Comparison of ENCODE assay signal across 25 mouse cellular contexts in genomic region chr10:70855948-70856347, GRCm38 (mm10).
A peak's percentile ranks its signal among the peaks of the same experiment; 100 is the strongest.
DNase-seq lines count a peak whose midpoint lies in the region; ATAC-seq and TF ChIP-seq lines count a peak whose summit lies in the region.
"Had no signal": no experiment of that assay in that cellular context is flagged by ENCODE, and none has a peak within 500 bp of the region (broad histone marks: within the 10 kb centered on the region; RNA-seq: fewer than 3 reads in every experiment).

No protein-coding gene starts in this region.

- no peak overlapping the region for H3K4me3 ChIP-seq in ES-E14 (ENCODE audit: insufficient read depth in 1 of 2, low read depth in 1 of 2, low read length in 2 of 2, poor library complexity in 1 of 2, severe bottlenecking in 1 of 2)
- no peak overlapping the region for H3K4me3 ChIP-seq in embryonic fibroblast, embryonic 13.5 days (ENCODE audit: insufficient read depth, low read length)
- H3K4me3 ChIP-seq: embryonic facial prominence, embryonic 15.5 days; hindbrain, embryonic 12.5 days; limb, embryonic 10.5 days; liver, embryonic 15.5 days; lung, embryonic 15.5 days; megakaryocyte, embryonic 14.5 days; neural tube, embryonic 12.5 days; stomach, embryonic 15.5 days had no signal

- in situ Hi-C loops in ES-E14 (cut with MboI; ENCODE audit: low sequenced_read_pairs in 2 of 2, unreplicated experiment in 2 of 2), result no loop called here

- no peak for DNase-seq in frontal cortex, postnatal 14 days (ENCODE audit: low spot score in 2 of 2)
- DNase-seq in right cerebral cortex, adult 18-20 months, result peak; percentile 67
- DNase-seq in right cerebral cortex, postnatal 25 days, result no peak
- no peak for DNase-seq in ES-E14 (ENCODE audit: low read depth, low spot score)
- no peak for DNase-seq in cerebellum, postnatal 10 days
- DNase-seq: cerebellum, adult 9-10 months; gastrocnemius, postnatal 36 days; kidney, postnatal 4 days; liver; lung, postnatal 36 days; midbrain, embryonic 14.5 days had no signal

- no peak for TF ChIP-seq POLR2A in embryonic fibroblast, embryonic 13.5 days (IDR thresholded peaks at IDR 0.05; ENCODE audit: low read depth, low read length)

- peak; percentile 79 for ATAC-seq in frontal cortex, adult (ENCODE audit: low TSS enrichment)
- no peak for ATAC-seq in CD4-positive, CD25-positive, alpha-beta regulatory T cell, adult 4 months
- ATAC-seq: activated CD4-positive, CD25-positive, alpha-beta regulatory T cell, adult 4 months; forebrain, embryonic 16.5 days; intestine, postnatal 0 days had no signal

- TF ChIP-seq CTCF in embryonic fibroblast, embryonic 13.5 days (IDR thresholded peaks at IDR 0.05; ENCODE audit: borderline replicate concordance, insufficient read depth, low read length), result no peak

- no peak overlapping the region for H3K27ac ChIP-seq in ES-E14 (ENCODE audit: insufficient read depth, low read depth, low read length, poor library complexity, severe bottlenecking)
- H3K27ac ChIP-seq in embryonic fibroblast, embryonic 13.5 days (ENCODE audit: insufficient read depth, low read length), result peak overlapping the region; percentile 85
- H3K27ac ChIP-seq: embryonic facial prominence, embryonic 15.5 days; hindbrain, embryonic 12.5 days; limb, embryonic 10.5 days; liver, embryonic 15.5 days; lung, embryonic 15.5 days; neural tube, embryonic 12.5 days; stomach, embryonic 15.5 days had no signal

- peaks cover 0 to 3% of the 10 kb centered on the region in 2 experiments; a peak in 2 of 4 replicates for H3K4me1 ChIP-seq in ES-E14 (ENCODE audit: control insufficient read depth in 2 of 2, insufficient read depth in 2 of 2, low read length in 2 of 2, poor library complexity in 1 of 2)
- H3K4me1 ChIP-seq in embryonic fibroblast, embryonic 13.5 days (ENCODE audit: control insufficient read depth, insufficient read depth, low read length), result 0 out of 2 replicates have a peak, but pooled peaks cover 4% of the 10 kb centered on the region
- H3K4me1 ChIP-seq: liver, embryonic 15.5 days; lung, embryonic 15.5 days; megakaryocyte, embryonic 14.5 days had no signal

- H3K9ac ChIP-seq in ES-E14 (ENCODE audit: insufficient read depth, low read depth, low read length, poor library complexity, severe bottlenecking), result no peak overlapping the region
- H3K9ac ChIP-seq: embryonic facial prominence, embryonic 15.5 days; hindbrain, embryonic 12.5 days; liver, embryonic 15.5 days; lung, embryonic 15.5 days; neural tube, embryonic 12.5 days; stomach, embryonic 15.5 days had no signal

- H3K9me3 ChIP-seq in ES-E14 (ENCODE audit: control insufficient read depth, insufficient read depth, low read depth, low read length), result no peaks in the 10 kb centered on the region
- H3K9me3 ChIP-seq: embryonic facial prominence, embryonic 15.5 days; hindbrain, embryonic 12.5 days; limb, embryonic 10.5 days; lung, embryonic 15.5 days; neural tube, embryonic 12.5 days; stomach, embryonic 15.5 days had no signal

- H3K36me3 ChIP-seq in ES-E14 (ENCODE audit: control insufficient read depth, insufficient read depth, low read length, poor library complexity, severe bottlenecking), result no peaks in the 10 kb centered on the region
- H3K36me3 ChIP-seq: embryonic facial prominence, embryonic 15.5 days; hindbrain, embryonic 12.5 days; limb, embryonic 10.5 days; liver, embryonic 15.5 days; lung, embryonic 15.5 days; neural tube, embryonic 12.5 days; stomach, embryonic 15.5 days had no signal

TF ChIP-seq in ES-E14, 5 proteins besides CTCF, POLR2A, EP300 and RAD21:
- peak; percentile 58 for TF ChIP-seq MAFK (IDR thresholded peaks at IDR 0.05; ENCODE audit: insufficient read depth, low read depth, low read length)
- no peak for TF ChIP-seq ZNF384 (IDR thresholded peaks at IDR 0.05; ENCODE audit: low read depth, low read length)
